Mouse (Mus musculus) testis, adult 2 months (tissue): ENCODE results near the gene Pi4k2a. TPM values are rescaled to one million over a fixed set of nuclear protein-coding genes. Genes with fewer than 3 reads are reported as not detected.
"Not testable (repeated sequence)": the region's sequence is repeated elsewhere in the genome, so short reads cannot be mapped to it uniquely, and the experiment has no call there.

ENCODE experiments used
- H3K27ac ChIP-seq: fragments of 200-500 bp; 2 replicates; pipeline ENCODE4 v1.5.1; 2012; ENCODE audit warnings: low read depth, low read length; ENCODE audit not compliant: control insufficient read depth, insufficient read depth
- H3K27me3 ChIP-seq: fragments of 200-500 bp; 2 replicates; pipeline ENCODE4 v1.6.1; 2012; ENCODE audit warnings: mild to moderate bottlenecking, low read length, moderate library complexity; ENCODE audit not compliant: control insufficient read depth, insufficient read depth
- H3K36me3 ChIP-seq: fragments of 200-500 bp; 2 replicates; pipeline ENCODE4 v1.6.1; 2012; ENCODE audit warnings: mild to moderate bottlenecking, low read length; ENCODE audit not compliant: control insufficient read depth, insufficient read depth
- H3K4me1 ChIP-seq: fragments of 200-500 bp; 2 replicates; pipeline ENCODE4 v1.6.1; 2012; ENCODE audit warnings: low read length; ENCODE audit not compliant: control insufficient read depth, insufficient read depth
- H3K4me3 ChIP-seq: fragments of 200-500 bp; 2 replicates; pipeline ENCODE4 v1.5.1; 2012; ENCODE audit warnings: low read depth, mild to moderate bottlenecking, low read length, moderate library complexity, mixed read lengths; ENCODE audit not compliant: control insufficient read depth
- CTCF ChIP-seq: fragments of 200-500 bp; IDR thresholded peaks from 2 replicates; pipeline ENCODE4 v1.5.1; 2012; ENCODE audit warnings: low read depth, mild to moderate bottlenecking, inconsistent platforms, low read length, moderate library complexity; ENCODE audit not compliant: control insufficient read depth, insufficient read depth, insufficient replicate concordance
- POLR2A ChIP-seq: fragments of 200-500 bp; IDR thresholded peaks from 2 replicates; pipeline ENCODE4 v1.6.1; 2012; ENCODE audit warnings: low read depth, mild to moderate bottlenecking, inconsistent platforms, low read length, moderate library complexity; ENCODE audit not compliant: control insufficient read depth
- polyA plus RNA-seq: library from polyadenylated mRNA; depleted of rRNA; stranded (reverse); fragments of >200 nt; gene quantifications from 2 replicates; pipeline ENCODE4 v1.2.3, GENCODE M21; 2012

Pi4k2a gene
- polyA plus RNA-seq, 1 experiment, result 27.8 TPM

DNA sequence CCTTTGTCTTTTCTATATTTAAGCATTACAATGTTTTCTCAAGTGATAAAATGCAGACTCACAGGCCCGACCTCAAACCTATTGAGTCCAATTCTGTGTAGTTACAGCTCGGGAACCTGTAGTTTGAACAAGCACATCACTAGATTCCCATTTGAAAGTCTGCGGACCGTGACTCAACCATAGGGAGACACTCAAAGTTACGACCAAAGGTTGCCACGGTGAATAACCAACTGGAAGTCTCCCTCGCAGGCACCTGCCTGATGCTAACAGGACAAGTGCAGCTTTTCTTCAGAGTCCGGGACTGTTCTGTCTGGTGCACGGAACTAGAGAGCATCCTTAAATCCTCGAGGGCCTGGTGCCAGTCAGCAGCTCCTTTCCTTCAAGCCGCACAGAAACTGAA is 9.8 kb upstream of the Pi4k2a start:
- TF ChIP-seq CTCF (no peak), POLR2A (no peak)
- Histone ChIP-seq H3K4me1 (no peaks in the 10 kb centered on the region), H3K27ac (no peak overlapping the region), H3K36me3 (no peaks in the 10 kb centered on the region; the same call in 1 of the 2 replicates), H3K27me3 (no peaks in the 10 kb centered on the region), H3K4me3 (no peak overlapping the region)

DNA sequence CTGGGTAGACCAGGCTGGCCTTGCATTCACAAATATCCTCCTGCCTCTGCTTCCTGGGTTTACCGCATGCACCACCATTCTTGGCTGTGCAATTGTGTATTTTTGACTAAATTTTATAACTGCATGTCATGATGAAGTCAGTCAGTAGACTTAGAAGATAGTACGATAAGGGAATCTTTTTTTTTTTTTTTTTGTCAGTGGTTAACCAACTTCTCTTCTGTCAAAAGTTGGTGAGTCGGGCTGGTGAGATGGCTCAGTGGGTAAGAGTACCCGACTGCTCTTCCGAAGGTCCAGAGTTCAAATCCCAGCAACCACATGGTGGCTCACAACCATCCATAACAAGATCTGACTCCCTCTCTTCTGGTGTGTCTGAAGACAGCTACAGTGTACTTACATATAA is 8.7 kb upstream of the Pi4k2a start:
- H3K27ac ChIP-seq, H3K36me3 ChIP-seq, H3K27me3 ChIP-seq, H3K4me1 ChIP-seq, H3K4me3 ChIP-seq: not testable (repeated sequence)

DNA sequence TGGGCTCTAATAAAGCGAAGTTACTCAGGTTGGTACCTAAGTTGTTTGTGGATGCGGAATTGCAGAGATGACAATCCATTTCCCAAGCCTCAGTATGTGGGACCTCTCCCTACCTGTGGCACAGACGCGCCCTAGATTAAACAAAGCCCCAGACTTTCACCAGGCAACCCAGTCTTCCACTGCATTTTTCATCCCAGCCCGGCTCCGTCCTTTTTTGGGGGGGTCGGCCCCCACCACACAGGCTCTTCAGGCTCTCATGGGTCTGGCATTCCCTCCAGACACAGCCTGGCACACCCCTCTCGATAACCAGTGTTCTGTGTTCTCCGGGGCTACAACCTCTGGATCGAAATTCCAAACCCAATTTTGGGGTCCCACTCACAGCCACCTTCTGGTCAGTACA is 4.6 kb upstream of the Pi4k2a start:
- Histone ChIP-seq H3K4me3 (peak overlapping the region; percentile 83), H3K4me1 (peaks cover 4% of the 10 kb centered on the region; the same call in 1 of the 2 replicates), H3K27ac (peak overlapping the region; percentile 88), H3K27me3 (no peaks in the 10 kb centered on the region), H3K36me3 (no peaks in the 10 kb centered on the region)
- no peak for TF ChIP-seq CTCF
- TF ChIP-seq POLR2A, result no peak

DNA sequence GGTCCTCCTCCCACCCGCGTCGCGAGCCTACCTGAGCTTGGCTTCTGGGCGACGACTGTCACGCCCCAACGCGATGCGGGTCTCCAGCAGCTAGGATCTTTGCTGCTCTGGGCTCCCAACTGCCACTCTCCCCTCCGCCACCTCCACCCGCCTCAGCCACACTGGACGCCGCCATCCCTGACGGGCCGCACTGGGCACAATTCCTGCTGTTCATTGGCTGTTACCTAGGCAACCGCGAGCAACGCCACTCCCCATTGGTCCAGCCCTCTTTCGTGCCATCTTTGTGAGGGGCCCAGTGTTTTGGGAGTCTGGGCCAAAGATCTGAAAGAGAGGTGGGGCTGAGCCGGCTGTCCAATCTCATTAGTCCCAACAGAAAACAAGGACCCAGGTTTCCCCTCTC is 4.1 kb upstream of the Pi4k2a start, which contains the start of gene Morn4:
Gene Morn4 (minus strand): TSS at position 192 of the 400 bp plus-strand sequence.
- Histone ChIP-seq H3K4me1 (peaks cover 4% of the 10 kb centered on the region; the same call in 1 of the 2 replicates), H3K27me3 (no peaks in the 10 kb centered on the region), H3K4me3 (peak within 1 kb of the TSS; percentile 83), H3K27ac (peak within 1 kb of the TSS; percentile 88), H3K36me3 (no peaks in the 10 kb centered on the region)
- TF ChIP-seq POLR2A, result peak; percentile 99
- TF ChIP-seq CTCF, result no peak

DNA sequence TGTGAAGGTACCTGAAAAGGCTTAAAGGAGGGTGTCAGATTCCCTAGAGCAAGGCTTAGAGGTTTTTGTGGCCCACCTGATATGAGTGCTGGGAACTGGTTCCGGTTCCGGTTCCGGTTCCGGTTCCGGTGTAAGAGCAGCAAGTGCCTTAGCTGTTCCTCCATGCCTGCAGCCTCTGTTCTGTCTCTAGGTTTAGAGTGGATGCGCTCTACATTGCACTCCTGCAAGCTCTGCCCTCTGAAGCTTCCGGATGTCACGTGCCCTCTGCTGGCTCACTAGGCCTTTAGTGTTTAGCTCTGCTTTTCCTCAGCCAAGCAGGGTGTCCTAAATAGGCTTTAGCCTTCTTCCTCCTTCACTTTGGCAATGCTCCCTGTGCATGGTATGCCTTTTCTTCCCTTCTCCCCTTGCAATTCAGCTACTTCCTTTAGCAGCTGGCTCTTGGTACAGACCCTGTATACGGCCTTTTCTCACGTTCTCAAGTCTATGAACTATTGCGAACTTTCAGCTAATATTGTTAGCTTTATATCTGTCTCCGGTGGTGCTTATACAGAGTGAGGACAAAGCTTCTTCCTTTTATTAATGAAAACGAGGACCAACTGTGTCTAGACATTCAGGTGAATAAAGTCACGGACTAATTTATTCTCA is 1.0 kb upstream of the Pi4k2a start:
- Histone ChIP-seq H3K27ac (peak overlapping the region; percentile 91), H3K27me3 (no peaks in the 10 kb centered on the region), H3K4me3 (peak overlapping the region; percentile 53), H3K36me3 (no peaks in the 10 kb centered on the region), H3K4me1 (peaks cover 4% of the 10 kb centered on the region)
- TF ChIP-seq POLR2A, result peak; percentile 51; the same call in 1 of the 2 replicates
- no peak for TF ChIP-seq CTCF

DNA sequence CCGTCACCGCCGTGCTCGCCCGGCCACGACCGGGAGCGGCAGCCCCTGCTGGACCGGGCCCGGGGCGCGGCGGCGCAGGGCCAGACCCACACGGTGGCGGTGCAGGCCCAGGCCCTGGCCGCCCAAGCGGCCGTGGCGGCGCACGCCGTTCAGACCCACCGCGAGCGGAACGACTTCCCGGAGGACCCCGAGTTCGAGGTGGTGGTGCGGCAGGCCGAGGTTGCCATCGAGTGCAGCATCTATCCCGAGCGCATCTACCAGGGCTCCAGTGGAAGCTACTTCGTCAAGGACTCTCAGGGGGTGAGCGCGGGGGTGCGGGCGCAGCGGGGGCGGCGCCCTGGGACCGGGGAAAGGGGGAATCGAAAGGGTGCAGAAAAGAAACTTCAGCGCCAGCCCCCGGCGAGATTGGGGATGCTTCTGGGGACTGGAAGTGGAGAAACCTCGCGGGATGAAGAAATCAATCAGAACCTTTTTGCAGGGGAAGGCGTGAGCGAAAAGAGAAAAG is 419 bp downstream of the Pi4k2a start:
- peaks cover 4% of the 10 kb centered on the region for H3K4me1 ChIP-seq

DNA sequence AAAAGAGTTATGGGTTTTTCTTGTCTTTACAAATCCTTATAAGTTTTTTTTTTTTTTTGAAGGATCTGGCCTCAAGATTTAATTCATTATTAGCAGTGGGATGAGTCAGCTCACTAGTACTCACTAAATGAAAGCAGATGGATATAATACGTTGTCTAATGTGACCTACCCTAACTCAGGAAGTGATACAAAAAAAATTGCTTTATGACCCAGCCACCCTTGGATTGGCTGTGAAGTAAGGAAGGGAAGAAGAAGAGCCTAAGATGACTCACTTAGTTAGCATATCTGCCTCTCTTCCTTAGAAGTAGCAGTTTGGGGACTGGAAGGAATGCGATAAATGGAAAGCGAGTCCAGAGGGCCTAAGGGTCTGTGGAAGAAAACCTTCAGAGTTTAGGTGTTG is 9.1 kb downstream of the Pi4k2a start:
- peak overlapping the region; percentile 34; the same call in 1 of the 2 replicates for H3K4me3 ChIP-seq
- H3K4me1 ChIP-seq, result no peaks in the 10 kb centered on the region
- no peaks in the 10 kb centered on the region; the same call in 1 of the 2 replicates for H3K36me3 ChIP-seq
- TF ChIP-seq POLR2A, result no peak
- TF ChIP-seq CTCF, result no peak
- H3K27ac ChIP-seq, result no peak overlapping the region
- no peaks in the 10 kb centered on the region for H3K27me3 ChIP-seq

More for the DNA sequence above, 419 bp downstream of the Pi4k2a start:
- no peak for TF ChIP-seq CTCF
- no peak for TF ChIP-seq POLR2A
- H3K36me3 ChIP-seq, result no peaks in the 10 kb centered on the region
- peak overlapping the region; percentile 91 for H3K27ac ChIP-seq
- peak overlapping the region; percentile 91 for H3K4me3 ChIP-seq
- H3K27me3 ChIP-seq, result no peaks in the 10 kb centered on the region

DNA sequence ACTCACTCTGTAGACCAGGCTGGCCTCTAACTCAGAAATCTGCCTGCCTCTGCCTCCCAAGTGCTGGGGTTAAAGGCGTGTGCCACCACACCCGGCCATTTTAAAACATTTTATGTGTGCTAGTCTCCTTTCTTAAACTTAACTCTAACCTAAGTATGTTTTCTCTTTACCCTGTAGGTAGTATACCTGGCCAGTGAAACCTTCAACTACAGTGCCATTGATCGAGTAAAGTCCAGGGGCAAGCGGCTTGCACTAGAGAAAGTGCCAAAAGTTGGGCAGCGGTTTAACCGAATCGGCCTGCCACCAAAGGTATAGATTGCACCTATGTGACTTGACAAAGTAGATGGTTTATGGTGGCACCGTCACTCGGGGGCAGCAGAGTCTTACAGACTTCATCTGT is 14.4 kb downstream of the Pi4k2a start:
- TF ChIP-seq CTCF, result no peak

More for the DNA sequence above, 14.4 kb downstream of the Pi4k2a start:
- Histone ChIP-seq H3K27ac (no peak overlapping the region), H3K4me3 (no peak overlapping the region), H3K27me3 (no peaks in the 10 kb centered on the region), H3K36me3 (no peaks in the 10 kb centered on the region; the same call in none of the 2 replicates), H3K4me1 (no peaks in the 10 kb centered on the region)
